In genomic region chr9:4470791-4471190, GRCm38 (mm10) we compare ENCODE assay signal across 18 mouse cellular contexts.
DNase-seq lines count a peak whose midpoint lies in the region; ATAC-seq and TF ChIP-seq lines count a peak whose summit lies in the region.
"Had no signal": no experiment of that assay in that cellular context is flagged by ENCODE, and none has a peak within 500 bp of the region (broad histone marks: within the 10 kb centered on the region; RNA-seq: fewer than 3 reads in every experiment).

No protein-coding gene starts in this region.

- WGBS in liver, adult 2 months, result 43% methylated on average over 2 of the region's 2 CpGs
- WGBS in liver, postnatal 0 days (ENCODE audit: insufficient replicate concordance), result 50% methylated on average over 2 of the region's 2 CpGs

- TF ChIP-seq CTCF in liver, adult 2 months (IDR thresholded peaks at IDR 0.05; ENCODE audit: low read depth, low read length), result no peak
- TF ChIP-seq CTCF in liver, postnatal 0 days (IDR thresholded peaks at IDR 0.05; ENCODE audit: low read depth), result no peak
- TF ChIP-seq CTCF in brain, embryonic 14.5 days (IDR thresholded peaks at IDR 0.05; ENCODE audit: borderline replicate concordance, extremely low read depth, insufficient read depth, insufficient read length), result no peak

- no peaks in the 10 kb centered on the region for H3K9me3 ChIP-seq in liver, postnatal 0 days (ENCODE audit: low read length)
- H3K9me3 ChIP-seq: heart, embryonic 10.5 days; stomach, embryonic 15.5 days had no signal

- H3K36me3 ChIP-seq in liver, adult 2 months (ENCODE audit: control insufficient read depth, insufficient read depth, low read length), result no peaks in the 10 kb centered on the region
- no peaks in the 10 kb centered on the region for H3K36me3 ChIP-seq in liver, postnatal 0 days (replicated peaks; ENCODE audit: insufficient read depth, low read length)
- H3K36me3 ChIP-seq: heart, embryonic 10.5 days; stomach, embryonic 15.5 days had no signal

- no peak for ATAC-seq in liver, postnatal 0 days

- H3K9ac ChIP-seq in liver, adult 2 months (ENCODE audit: low read depth, low read length), result no peak overlapping the region
- H3K9ac ChIP-seq in liver, postnatal 0 days (replicated peaks), result no peak overlapping the region
- H3K9ac ChIP-seq: stomach, embryonic 15.5 days had no signal

- no peaks in the 10 kb centered on the region for H3K4me1 ChIP-seq in liver, adult 2 months (ENCODE audit: control insufficient read depth, insufficient read depth, low read length)
- no peaks in the 10 kb centered on the region for H3K4me1 ChIP-seq in liver, postnatal 0 days (ENCODE audit: insufficient read depth)
- H3K4me1 ChIP-seq: heart, embryonic 10.5 days; stomach, embryonic 15.5 days had no signal

- H3K4me2 ChIP-seq in liver, postnatal 0 days (ENCODE audit: low read depth, low read length), result no peak overlapping the region
- H3K4me2 ChIP-seq: midbrain, embryonic 11.5 days; stomach, embryonic 15.5 days had no signal

- no peak overlapping the region for H3K27ac ChIP-seq in liver, adult 2 months (replicated peaks; ENCODE audit: insufficient read depth, low read depth, low read length)
- H3K27ac ChIP-seq in liver, postnatal 0 days (ENCODE audit: low read depth), result no peak overlapping the region
- H3K27ac ChIP-seq: heart, embryonic 10.5 days; macrophage; stomach, embryonic 15.5 days had no signal

- H3K4me3 ChIP-seq in liver, adult 2 months (ENCODE audit: insufficient read depth, low read depth, low read length), result no peak overlapping the region
- no peak overlapping the region for H3K4me3 ChIP-seq in liver, postnatal 0 days (ENCODE audit: low read depth, low read length)
- H3K4me3 ChIP-seq: heart, embryonic 10.5 days; stomach, embryonic 15.5 days had no signal

- TF ChIP-seq POLR2A in liver, adult 2 months (IDR thresholded peaks at IDR 0.05; ENCODE audit: extremely low read depth, insufficient read depth, low read length), result no peak
- TF ChIP-seq POLR2A in brain, embryonic 14.5 days (IDR thresholded peaks at IDR 0.05; ENCODE audit: borderline replicate concordance, extremely low read depth, insufficient read depth, insufficient read length, poor library complexity, severe bottlenecking), result no peak

- DNase-seq in heart, postnatal 10 days, result peak; percentile 7 to 13
- DNase-seq in heart, adult 9 months (ENCODE audit: low spot score in 2 of 2), result no peak
- DNase-seq in liver, adult 2 months (ENCODE audit: extremely low read depth, low read depth, low spot score), result peak; percentile 71
- no peak for DNase-seq in liver, postnatal 0 days
- DNase-seq in brain, embryonic 14.5 days (ENCODE audit: low read depth), result peak; percentile 23
- peak; percentile 6 to 26 for DNase-seq in kidney, postnatal 25 days
- no peak for DNase-seq in neural tube, embryonic 10.5 days (ENCODE audit: extremely low spot score, low spot score)
- DNase-seq: cerebellum, adult 9-10 months; gastrocnemius, postnatal 14 days; heart, postnatal 36 days; liver; lung, adult 2 months; right cerebral cortex, postnatal 14 days; thymus, adult 2 months had no signal

- intact Hi-C loops in heart, postnatal 10 days (cut with DNase I), result no loop called here

- TF ChIP-seq EP300 in liver, postnatal 0 days (IDR thresholded peaks at IDR 0.05; ENCODE audit: low read depth), result no peak

- no peaks in the 10 kb centered on the region for H3K79me2 ChIP-seq in liver, adult 2 months (ENCODE audit: control insufficient read depth, insufficient read depth, low read length)

- no peaks in the 10 kb centered on the region for H3K27me3 ChIP-seq in liver, adult 2 months (ENCODE audit: control insufficient read depth, insufficient read depth, low read length)
- H3K27me3 ChIP-seq in liver, postnatal 0 days (ENCODE audit: insufficient read depth, low read length), result no peaks in the 10 kb centered on the region
- H3K27me3 ChIP-seq: stomach, embryonic 15.5 days had no signal

Comparison
In these comparisons a context has a peak if more than half of its experiments do, and no peak if none do; other contexts are left out.
1. DNase-seq: peak in heart, postnatal 10 days (2 of 2), liver, adult 2 months (single experiment), brain, embryonic 14.5 days (single experiment) and kidney, postnatal 25 days (2 of 2); none in heart, adult 9 months (0 of 2), liver, postnatal 0 days (single experiment) and neural tube, embryonic 10.5 days (single experiment).